Mouse (Mus musculus) kidney, postnatal 10 days (tissue): ENCODE results near the gene Rcn3.

Experiments
- DNase-seq: peaks from one replicate; pipeline ENCODE4 v3.0.0; 2021; ENCODE audit warnings: mixed read lengths

Rcn3 gene

GRCm38 (mm10) chr7:45047491-45047890 is 44.5 kb downstream of the Rcn3 start:
- DNase-seq, result no peak

- no peak for DNase-seq
Measured at GRCm38 (mm10) chr7:45046853-45047350, 45.1 kb downstream of the Rcn3 start.

DNA sequence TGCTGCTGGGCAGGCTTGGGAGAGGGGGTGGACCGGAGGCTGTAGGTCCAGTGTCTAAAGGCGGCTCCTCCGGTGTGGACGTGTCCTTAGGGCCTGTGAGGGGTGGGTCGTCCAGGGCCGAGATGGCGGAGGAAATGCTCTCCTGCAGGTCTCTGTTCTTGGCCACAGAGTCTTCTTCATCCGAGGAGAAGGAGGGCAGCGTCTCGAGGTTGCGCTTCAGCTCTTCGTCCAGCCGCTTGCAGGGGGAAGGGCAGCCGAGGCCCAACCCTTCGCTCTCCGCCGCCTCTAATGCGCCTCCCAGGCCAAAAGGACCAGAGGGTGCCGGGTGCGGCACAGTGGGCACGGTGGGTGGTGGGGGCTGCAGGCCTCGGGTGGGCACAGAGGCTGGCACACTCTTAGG is 46.3 kb downstream of the Rcn3 start:
- DNase-seq, result no peak

- no peak for DNase-seq
Measured at GRCm38 (mm10) chr7:45043307-45043706, 48.7 kb downstream of the Rcn3 start.

- DNase-seq, result no peak
Measured at GRCm38 (mm10) chr7:45040851-45041250, 51.2 kb downstream of the Rcn3 start.

DNA sequence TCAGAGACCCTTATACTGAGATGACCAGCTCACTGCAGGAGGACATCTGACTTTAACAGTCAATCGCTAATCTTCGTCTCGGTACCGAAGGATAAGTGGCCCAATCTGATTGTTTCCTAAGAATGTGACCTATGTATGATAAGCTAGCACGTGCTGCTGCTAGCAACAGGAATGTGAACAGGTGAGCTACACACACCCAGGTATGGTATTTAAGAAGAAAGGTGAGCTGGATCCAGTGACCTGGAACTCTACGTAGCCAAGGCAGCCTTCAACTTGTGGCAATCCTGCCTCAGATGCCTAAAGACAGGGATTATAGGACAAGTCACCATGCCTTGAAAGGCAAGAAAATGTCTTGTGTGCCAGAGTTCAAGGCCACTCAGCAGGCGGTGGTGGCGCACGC is 53.6 kb downstream of the Rcn3 start:
- DNase-seq, result no peak

GRCm38 (mm10) chr7:45037720-45038361 is 54.2 kb downstream of the Rcn3 start:
- peak; percentile 78 for DNase-seq

DNA sequence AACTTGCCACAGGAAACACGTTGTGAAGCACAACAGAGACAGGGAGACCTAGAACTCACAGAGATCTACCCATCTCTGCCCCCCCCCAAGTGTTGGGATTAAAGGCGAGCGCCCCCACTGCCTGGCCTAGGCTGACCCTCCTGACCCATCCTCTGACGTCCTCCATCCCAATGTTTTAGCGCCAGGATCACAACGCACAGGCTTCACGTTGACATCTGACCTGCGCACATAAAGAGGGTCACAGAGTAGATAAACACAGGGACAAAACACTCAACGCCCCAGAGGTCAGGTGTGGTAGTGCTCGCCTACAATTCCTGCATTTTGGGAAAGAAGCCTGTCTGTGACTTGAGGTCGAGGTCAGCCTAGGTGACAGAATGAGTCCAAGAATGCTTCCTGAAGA is 55.3 kb downstream of the Rcn3 start:
- no peak for DNase-seq

- DNase-seq, result no peak
Measured at GRCm38 (mm10) chr7:45035631-45036030, 56.4 kb downstream of the Rcn3 start.

- no peak for DNase-seq
Measured at GRCm38 (mm10) chr7:45033722-45034359, 58.2 kb downstream of the Rcn3 start.
